Mouse (Mus musculus): Measurements from ENCODE around the gene Gdf7.

Gdf7 gene

GRCm38 (mm10) chr12:8341008-8341407, 39.3 kb upstream of the Gdf7 start:
- no peaks in the 10 kb centered on the region for H3K9me3 ChIP-seq (ENCODE audit: low read length)
- peaks cover 66% of the 10 kb centered on the region for H3K36me3 ChIP-seq (ENCODE audit: insufficient read depth, low read length)
- no peak overlapping the region for H3K4me3 ChIP-seq (replicated peaks; ENCODE audit: low read length)
- TF ChIP-seq POU5F1 (IDR thresholded peaks at IDR 0.05; ENCODE audit: borderline replicate concordance, low read length), result no peak
- no peak for TF ChIP-seq CTCF (conservative IDR thresholded peaks at IDR 0.05; ENCODE audit: low read length)
- no peak for TF ChIP-seq NANOG (IDR thresholded peaks at IDR 0.05; ENCODE audit: borderline replicate concordance, low read length)
- peaks cover 54% of the 10 kb centered on the region for H3K4me1 ChIP-seq (replicated peaks; ENCODE audit: low read depth, low read length)
- no peaks in the 10 kb centered on the region for H3K27me3 ChIP-seq (ENCODE audit: insufficient read depth, low read length)

- peaks cover 76% of the 10 kb centered on the region for H3K36me3 ChIP-seq (ENCODE audit: insufficient read depth, low read length)
- no peaks in the 10 kb centered on the region for H3K9me3 ChIP-seq (ENCODE audit: low read length)
- H3K4me1 ChIP-seq (replicated peaks; ENCODE audit: low read depth, low read length), result peaks cover 54% of the 10 kb centered on the region
- TF ChIP-seq POU5F1 (IDR thresholded peaks at IDR 0.05; ENCODE audit: borderline replicate concordance, low read length), result no peak
- no peak for TF ChIP-seq CTCF (conservative IDR thresholded peaks at IDR 0.05; ENCODE audit: low read length)
- no peak for TF ChIP-seq NANOG (IDR thresholded peaks at IDR 0.05; ENCODE audit: borderline replicate concordance, low read length)
- no peaks in the 10 kb centered on the region for H3K27me3 ChIP-seq (ENCODE audit: insufficient read depth, low read length)
- H3K4me3 ChIP-seq (replicated peaks; ENCODE audit: low read length), result peak overlapping the region; percentile 21
These were observed 38.0 kb upstream of the Gdf7 start for GRCm38 (mm10) chr12:8339591-8340319.

GRCm38 (mm10) chr12:8338918-8339317, 37.2 kb upstream of the Gdf7 start:
- peak overlapping the region; percentile 21 for H3K4me3 ChIP-seq (replicated peaks; ENCODE audit: low read length)
- TF ChIP-seq NANOG (IDR thresholded peaks at IDR 0.05; ENCODE audit: borderline replicate concordance, low read length) (no peak), CTCF (conservative IDR thresholded peaks at IDR 0.05; ENCODE audit: low read length) (no peak), POU5F1 (IDR thresholded peaks at IDR 0.05; ENCODE audit: borderline replicate concordance, low read length) (no peak)

DNA sequence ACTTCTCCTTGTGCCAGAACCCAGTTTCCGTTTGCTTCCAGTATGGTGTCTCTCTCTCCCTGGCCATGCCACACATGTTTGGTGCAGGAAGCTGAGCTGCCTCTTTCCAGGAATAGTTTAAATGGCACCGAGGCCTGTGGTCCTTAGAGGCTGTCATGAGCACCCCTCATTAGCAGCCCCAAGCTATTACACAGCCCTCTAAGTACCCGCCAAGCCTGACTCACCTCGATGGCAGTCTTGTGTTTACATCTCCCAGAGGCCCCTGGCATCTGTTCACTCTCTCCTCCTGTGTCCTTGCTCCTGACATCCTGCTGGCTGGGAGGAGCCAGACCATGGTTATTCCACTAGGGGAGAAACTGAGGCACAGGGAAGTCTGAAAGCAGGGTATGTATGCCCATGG, 36.7 kb upstream of the Gdf7 start:
- H3K9me3 ChIP-seq (ENCODE audit: low read length), result no peaks in the 10 kb centered on the region
- no peaks in the 10 kb centered on the region for H3K27me3 ChIP-seq (ENCODE audit: insufficient read depth, low read length)
- H3K36me3 ChIP-seq (ENCODE audit: insufficient read depth, low read length), result peaks cover 86% of the 10 kb centered on the region
- peaks cover 54% of the 10 kb centered on the region for H3K4me1 ChIP-seq (replicated peaks; ENCODE audit: low read depth, low read length)
- TF ChIP-seq POU5F1 (IDR thresholded peaks at IDR 0.05; ENCODE audit: borderline replicate concordance, low read length) (no peak), NANOG (IDR thresholded peaks at IDR 0.05; ENCODE audit: borderline replicate concordance, low read length) (no peak), CTCF (conservative IDR thresholded peaks at IDR 0.05; ENCODE audit: low read length) (no peak)
- no peak overlapping the region for H3K4me3 ChIP-seq (replicated peaks; ENCODE audit: low read length)

More at GRCm38 (mm10) chr12:8338918-8339317, 37.2 kb upstream of the Gdf7 start:
- peaks cover 54% of the 10 kb centered on the region for H3K4me1 ChIP-seq (replicated peaks; ENCODE audit: low read depth, low read length)
- peaks cover 82% of the 10 kb centered on the region for H3K36me3 ChIP-seq (ENCODE audit: insufficient read depth, low read length)
- no peaks in the 10 kb centered on the region for H3K27me3 ChIP-seq (ENCODE audit: insufficient read depth, low read length)
- H3K9me3 ChIP-seq (ENCODE audit: low read length), result no peaks in the 10 kb centered on the region

GRCm38 (mm10) chr12:8337286-8338060, 35.7 kb upstream of the Gdf7 start:
- Histone ChIP-seq H3K4me1 (replicated peaks; ENCODE audit: low read depth, low read length) (peaks cover 54% of the 10 kb centered on the region), H3K9me3 (ENCODE audit: low read length) (no peaks in the 10 kb centered on the region), H3K27me3 (ENCODE audit: insufficient read depth, low read length) (no peaks in the 10 kb centered on the region), H3K36me3 (ENCODE audit: insufficient read depth, low read length) (peaks cover 80% of the 10 kb centered on the region), H3K4me3 (replicated peaks; ENCODE audit: low read length) (no peak overlapping the region)
- TF ChIP-seq POU5F1 (IDR thresholded peaks at IDR 0.05; ENCODE audit: borderline replicate concordance, low read length) (no peak), CTCF (conservative IDR thresholded peaks at IDR 0.05; ENCODE audit: low read length) (peak; percentile 10; the same call in 1 of the 2 replicates)

GRCm38 (mm10) chr12:8336601-8337285, 35.0 kb upstream of the Gdf7 start:
- no peaks in the 10 kb centered on the region for H3K27me3 ChIP-seq (ENCODE audit: insufficient read depth, low read length)
- H3K36me3 ChIP-seq (ENCODE audit: insufficient read depth, low read length), result peaks cover 79% of the 10 kb centered on the region
- TF ChIP-seq NANOG (IDR thresholded peaks at IDR 0.05; ENCODE audit: borderline replicate concordance, low read length) (no peak), POU5F1 (IDR thresholded peaks at IDR 0.05; ENCODE audit: borderline replicate concordance, low read length) (no peak), CTCF (conservative IDR thresholded peaks at IDR 0.05; ENCODE audit: low read length) (no peak)
- peaks cover 55% of the 10 kb centered on the region for H3K4me1 ChIP-seq (replicated peaks; ENCODE audit: low read depth, low read length)
- H3K9me3 ChIP-seq (ENCODE audit: low read length), result no peaks in the 10 kb centered on the region
- H3K4me3 ChIP-seq (replicated peaks; ENCODE audit: low read length), result no peak overlapping the region

GRCm38 (mm10) chr12:8335503-8335902, 33.7 kb upstream of the Gdf7 start:
- Histone ChIP-seq H3K4me1 (replicated peaks; ENCODE audit: low read depth, low read length) (peaks cover 48% of the 10 kb centered on the region), H3K4me3 (replicated peaks; ENCODE audit: low read length) (no peak overlapping the region), H3K36me3 (ENCODE audit: insufficient read depth, low read length) (peaks cover 81% of the 10 kb centered on the region), H3K9me3 (ENCODE audit: low read length) (no peaks in the 10 kb centered on the region), H3K27me3 (ENCODE audit: insufficient read depth, low read length) (no peaks in the 10 kb centered on the region)
- no peak for TF ChIP-seq NANOG (IDR thresholded peaks at IDR 0.05; ENCODE audit: borderline replicate concordance, low read length)
- TF ChIP-seq POU5F1 (IDR thresholded peaks at IDR 0.05; ENCODE audit: borderline replicate concordance, low read length), result no peak

DNA sequence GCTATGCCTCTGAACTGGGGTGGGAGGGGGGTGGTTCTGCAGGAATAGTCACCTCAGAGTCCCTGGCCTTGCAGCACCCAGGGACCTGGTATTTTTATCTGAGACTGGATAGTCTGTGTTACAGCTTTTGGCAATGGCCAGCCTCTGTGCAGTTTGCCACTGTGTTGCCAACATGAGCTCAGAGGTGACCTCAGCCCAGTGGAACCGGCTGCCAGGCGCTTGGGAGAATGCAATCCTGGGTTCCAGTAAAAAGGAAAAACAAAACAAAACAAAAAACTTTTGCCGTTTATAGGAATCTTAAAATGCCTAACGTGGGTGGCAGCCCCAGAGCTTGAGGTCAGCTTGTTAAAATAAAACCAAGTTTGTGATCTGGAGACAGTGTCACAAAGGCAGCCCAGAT, 32.5 kb upstream of the Gdf7 start:
- H3K4me3 ChIP-seq (replicated peaks; ENCODE audit: low read length), result no peak overlapping the region
- H3K27me3 ChIP-seq (ENCODE audit: insufficient read depth, low read length), result no peaks in the 10 kb centered on the region
- no peaks in the 10 kb centered on the region for H3K9me3 ChIP-seq (ENCODE audit: low read length)
- no peak for TF ChIP-seq POU5F1 (IDR thresholded peaks at IDR 0.05; ENCODE audit: borderline replicate concordance, low read length)
- TF ChIP-seq NANOG (IDR thresholded peaks at IDR 0.05; ENCODE audit: borderline replicate concordance, low read length), result no peak
- TF ChIP-seq CTCF (conservative IDR thresholded peaks at IDR 0.05; ENCODE audit: low read length), result no peak
- peaks cover 35% of the 10 kb centered on the region for H3K4me1 ChIP-seq (replicated peaks; ENCODE audit: low read depth, low read length)
- peaks cover 84% of the 10 kb centered on the region for H3K36me3 ChIP-seq (ENCODE audit: insufficient read depth, low read length)

All from E14TG2a.4 (cell line).